Mouse (Mus musculus) thymus, adult 2 months (tissue): ENCODE measurements around the gene Evi5.

Source experiments
- CTCF ChIP-seq: fragments of 200-500 bp; IDR thresholded peaks from 2 replicates; pipeline ENCODE4 v1.5.1; 2012; ENCODE audit warnings: mild to moderate bottlenecking, control low read depth, low read length, moderate library complexity, borderline replicate concordance; ENCODE audit not compliant: control insufficient read depth, poor library complexity, insufficient read depth; ENCODE audit errors: extremely low read depth
- POLR2A ChIP-seq: fragments of 200-500 bp; IDR thresholded peaks from 2 replicates; pipeline ENCODE4 v1.6.1; 2012; ENCODE audit warnings: mild to moderate bottlenecking, low read length, control low read depth, moderate library complexity; ENCODE audit not compliant: control insufficient read depth, poor library complexity, insufficient read depth; ENCODE audit errors: extremely low read depth

DNA sequence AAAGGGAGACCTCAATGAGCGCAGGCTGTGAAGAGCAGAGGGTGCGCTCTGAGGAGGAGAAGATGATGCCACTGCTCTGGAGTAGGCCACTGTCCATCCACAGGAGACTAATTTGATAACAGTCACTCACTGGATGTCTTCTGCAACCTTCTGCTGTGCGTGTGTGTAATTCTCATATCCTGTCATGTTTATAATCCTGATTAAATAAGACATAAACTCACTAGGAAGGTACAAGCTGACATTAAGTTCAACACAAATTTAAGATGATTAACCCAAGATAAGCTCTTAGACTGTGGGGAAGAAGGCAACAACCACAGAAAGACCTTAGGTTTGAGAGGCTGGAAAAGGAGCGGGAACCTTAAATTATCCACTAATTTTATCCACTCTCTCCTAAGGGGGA is 109.0 kb downstream of the Evi5 start:
- TF ChIP-seq CTCF = no peak
- TF ChIP-seq POLR2A = no peak
